Mouse (Mus musculus): ENCODE measurements around the gene Tie1. TPM values are rescaled to one million over a fixed set of nuclear protein-coding genes. Genes with fewer than 3 reads are reported as not detected.

Gene Tie1
- total and polyA plus RNA-seq, 3 experiments: not detected

DNA sequence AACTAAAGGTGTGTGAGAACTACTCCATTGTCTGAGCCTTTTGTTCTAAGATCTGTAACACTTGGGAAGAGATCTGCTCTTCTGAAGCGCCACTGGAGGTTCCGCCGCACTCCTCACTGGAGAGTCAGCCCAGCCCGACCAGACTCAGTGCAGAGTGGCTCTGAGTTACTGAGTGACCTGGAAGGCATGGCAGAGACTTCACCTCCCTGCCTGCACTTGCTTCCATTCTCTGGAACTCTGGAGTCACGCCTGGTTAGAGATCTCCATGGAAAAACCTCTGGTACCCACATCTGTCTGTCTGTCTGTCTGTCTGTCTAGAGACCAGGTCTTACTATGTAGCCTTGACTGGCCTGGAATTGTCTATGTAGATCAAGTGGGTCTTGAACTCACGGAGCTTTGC is 45.7 kb upstream of the Tie1 start:
- Histone ChIP-seq H3K9me3 (replicated peaks; ENCODE audit: low read length) (no peaks in the 10 kb centered on the region), H3K9ac (ENCODE audit: insufficient read depth, low read depth) (no peak overlapping the region), H3K79me2 (replicated peaks; ENCODE audit: control insufficient read depth, extremely low read depth, insufficient read depth, poor library complexity, severe bottlenecking) (no peaks in the 10 kb centered on the region), H3K27ac (ENCODE audit: insufficient read depth, low read depth) (no peak overlapping the region), H3K4me3 (replicated peaks in 1 of 3; ENCODE audit: low read depth in 2 of 3, low read length in 2 of 3, poor library complexity in 1 of 3) (no peak overlapping the region), H3K36me3 (replicated peaks in 1 of 2; ENCODE audit: control insufficient read depth in 1 of 2, insufficient read depth in 1 of 2, low read length in 1 of 2) (no peaks in the 10 kb centered on the region), H3K4me1 (ENCODE audit: control insufficient read depth in 1 of 2, insufficient read depth in 2 of 2) (no peaks in the 10 kb centered on the region), H3K27me3 (replicated peaks) (peaks cover 95% of the 10 kb centered on the region), H3K4me2 (ENCODE audit: insufficient read depth, low read depth, poor library complexity, severe bottlenecking) (no peak overlapping the region)
- dilution Hi-C loops (cut with MboI; ENCODE audit: extremely low pct_ligation_motif_present, extremely low pct_unique_long_range_greater_than_20kb, low sequenced_read_pairs) (no loop called here), in situ Hi-C loops (cut with MboI; ENCODE audit: low pct_ligation_motif_present, low pct_unique_long_range_greater_than_20kb, low sequenced_read_pairs) (no loop called here)
- TF ChIP-seq PAX5 (IDR thresholded peaks at IDR 0.05; ENCODE audit: low read length) (no peak), RCOR1 (conservative IDR thresholded peaks at IDR 0.05; ENCODE audit: low read depth, low read length) (no peak)
- DNase-seq (ENCODE audit: extremely low read depth): no peak

DNA sequence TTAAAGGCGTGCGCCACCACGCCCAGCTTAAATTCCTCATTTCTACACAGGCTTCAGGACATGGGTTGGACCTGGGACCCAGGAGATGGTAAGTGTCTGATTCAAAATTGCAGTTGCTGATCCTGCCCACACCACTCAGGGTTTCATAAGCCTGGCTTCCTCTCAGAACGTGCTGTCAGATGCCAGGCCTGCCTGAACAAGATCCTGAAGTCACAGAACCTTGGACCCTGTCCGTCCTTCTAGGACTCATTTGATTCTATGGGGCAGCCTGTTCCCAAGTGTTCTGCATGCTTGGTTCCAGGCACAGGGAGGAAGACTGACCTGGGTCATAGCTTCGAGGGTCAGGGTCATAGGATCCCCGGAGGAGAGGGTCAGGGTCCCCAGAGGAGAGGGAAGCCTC is 43.7 kb upstream of the Tie1 start:
- in situ Hi-C loops (cut with MboI; ENCODE audit: low pct_ligation_motif_present, low pct_unique_long_range_greater_than_20kb, low sequenced_read_pairs): no loop called here
- no peak for TF ChIP-seq POLR2AphosphoS2 (IDR thresholded peaks at IDR 0.05; ENCODE audit: low read depth, low read length)
- no peak for TF ChIP-seq SIN3A (IDR thresholded peaks at IDR 0.05; ENCODE audit: low read length)
- TF ChIP-seq GABPA (IDR thresholded peaks at IDR 0.05; ENCODE audit: insufficient replicate concordance, low read depth, low read length): no peak
- TF ChIP-seq ETS1 (conservative IDR thresholded peaks at IDR 0.05; ENCODE audit: low read depth, low read length): no peak
- TF ChIP-seq JUN (IDR thresholded peaks at IDR 0.05; ENCODE audit: insufficient read depth, low read depth, low read length): no peak
- no peak for TF ChIP-seq USF2 (conservative IDR thresholded peaks at IDR 0.05; ENCODE audit: low read depth, low read length)
- TF ChIP-seq CHD2 (IDR thresholded peaks at IDR 0.05; ENCODE audit: low read length): no peak
- Histone ChIP-seq H3K4me1 (ENCODE audit: control insufficient read depth in 1 of 2, insufficient read depth in 2 of 2) (no peaks in the 10 kb centered on the region), H3K4me3 (replicated peaks in 1 of 3; ENCODE audit: low read depth in 2 of 3, low read length in 2 of 3, poor library complexity in 1 of 3) (no peak overlapping the region), H3K27me3 (replicated peaks) (peaks cover 89% of the 10 kb centered on the region), H3K9ac (ENCODE audit: insufficient read depth, low read depth) (no peak overlapping the region), H3K4me2 (ENCODE audit: insufficient read depth, low read depth, poor library complexity, severe bottlenecking) (no peak overlapping the region), H3K27ac (ENCODE audit: insufficient read depth, low read depth) (no peak overlapping the region), H3K36me3 (replicated peaks in 1 of 2; ENCODE audit: control insufficient read depth in 1 of 2, insufficient read depth in 1 of 2, low read length in 1 of 2) (no peaks in the 10 kb centered on the region), H3K9me3 (replicated peaks; ENCODE audit: low read length) (no peaks in the 10 kb centered on the region), H3K79me2 (replicated peaks; ENCODE audit: control insufficient read depth, extremely low read depth, insufficient read depth, poor library complexity, severe bottlenecking) (no peaks in the 10 kb centered on the region)
- dilution Hi-C loops (cut with MboI; ENCODE audit: extremely low pct_ligation_motif_present, extremely low pct_unique_long_range_greater_than_20kb, low sequenced_read_pairs): no loop called here
- DNase-seq (ENCODE audit: extremely low read depth): no peak

DNA sequence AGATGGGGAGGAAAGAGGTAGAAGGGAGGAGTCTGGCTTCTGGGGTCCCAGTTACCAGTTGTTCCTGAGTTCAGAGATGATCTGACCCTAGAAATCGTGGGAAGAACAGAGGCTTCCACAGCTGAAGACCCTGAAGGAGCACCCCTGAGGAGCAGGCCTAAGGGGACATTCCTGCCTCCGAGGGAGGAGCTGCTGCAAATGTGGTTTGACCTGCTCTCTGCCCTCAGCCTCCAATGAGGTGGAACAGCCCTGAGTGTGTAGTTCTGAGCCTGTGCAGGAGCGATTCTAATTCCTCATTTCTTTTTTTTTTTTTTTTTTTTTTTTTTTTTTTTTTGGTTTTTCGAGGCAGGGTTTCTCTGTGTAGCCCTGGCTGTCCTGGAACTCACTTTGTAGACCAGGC is 43.3 kb upstream of the Tie1 start:
- no peak for DNase-seq (ENCODE audit: extremely low read depth)
- H3K27ac ChIP-seq (ENCODE audit: insufficient read depth, low read depth): no peak overlapping the region
- TF ChIP-seq ELF1 (IDR thresholded peaks at IDR 0.05; ENCODE audit: low read depth, low read length) (no peak), MAZ (IDR thresholded peaks at IDR 0.05; ENCODE audit: low read depth, low read length) (no peak), CTCF (conservative IDR thresholded peaks at IDR 0.05 in 1 of 2, IDR thresholded peaks at IDR 0.05 in 1 of 2; ENCODE audit: low read depth in 2 of 2, low read length in 2 of 2) (no peak), MXI1 (IDR thresholded peaks at IDR 0.05; ENCODE audit: low read depth, low read length) (no peak), RCOR1 (conservative IDR thresholded peaks at IDR 0.05; ENCODE audit: low read depth, low read length) (no peak), USF2 (conservative IDR thresholded peaks at IDR 0.05; ENCODE audit: low read depth, low read length) (no peak), ZC3H11A (IDR thresholded peaks at IDR 0.05; ENCODE audit: low read depth, low read length) (no peak), JUN (IDR thresholded peaks at IDR 0.05; ENCODE audit: insufficient read depth, low read depth, low read length) (no peak), ZMIZ1 (IDR thresholded peaks at IDR 0.05; ENCODE audit: low read depth, low read length) (no peak), SIN3A (IDR thresholded peaks at IDR 0.05; ENCODE audit: low read length) (no peak), SMC3 (IDR thresholded peaks at IDR 0.05; ENCODE audit: low read depth, low read length) (no peak), MAFK (IDR thresholded peaks at IDR 0.05; ENCODE audit: insufficient replicate concordance, low read length) (no peak), ZNF384 (IDR thresholded peaks at IDR 0.05; ENCODE audit: low read depth, low read length) (no peak), PAX5 (IDR thresholded peaks at IDR 0.05; ENCODE audit: low read length) (no peak), EP300 (IDR thresholded peaks at IDR 0.05; ENCODE audit: low read length) (no peak), ZKSCAN1 (IDR thresholded peaks at IDR 0.05; ENCODE audit: borderline replicate concordance, low read depth, low read length) (no peak)
- no peak overlapping the region for H3K9ac ChIP-seq (ENCODE audit: insufficient read depth, low read depth)
- no peaks in the 10 kb centered on the region for H3K4me1 ChIP-seq (ENCODE audit: control insufficient read depth in 1 of 2, insufficient read depth in 2 of 2)
- H3K4me3 ChIP-seq (replicated peaks in 1 of 3; ENCODE audit: low read depth in 2 of 3, low read length in 2 of 3, poor library complexity in 1 of 3): no peak overlapping the region
- peaks cover 89% of the 10 kb centered on the region for H3K27me3 ChIP-seq (replicated peaks)
- no peaks in the 10 kb centered on the region for H3K79me2 ChIP-seq (replicated peaks; ENCODE audit: control insufficient read depth, extremely low read depth, insufficient read depth, poor library complexity, severe bottlenecking)
- H3K4me2 ChIP-seq (ENCODE audit: insufficient read depth, low read depth, poor library complexity, severe bottlenecking): no peak overlapping the region
- H3K9me3 ChIP-seq (replicated peaks; ENCODE audit: low read length): no peaks in the 10 kb centered on the region
- no peaks in the 10 kb centered on the region for H3K36me3 ChIP-seq (replicated peaks in 1 of 2; ENCODE audit: control insufficient read depth in 1 of 2, insufficient read depth in 1 of 2, low read length in 1 of 2)
- dilution Hi-C loops (cut with MboI; ENCODE audit: extremely low pct_ligation_motif_present, extremely low pct_unique_long_range_greater_than_20kb, low sequenced_read_pairs): no loop called here
- in situ Hi-C loops (cut with MboI; ENCODE audit: low pct_ligation_motif_present, low pct_unique_long_range_greater_than_20kb, low sequenced_read_pairs): no loop called here
